Mouse (Mus musculus): ENCODE measurements around the gene Stk17b. TPM values are rescaled to one million over a fixed set of nuclear protein-coding genes. Genes with fewer than 3 reads are reported as not detected.
"Not testable (repeated sequence)": the region's sequence is repeated elsewhere in the genome, so short reads cannot be mapped to it uniquely, and the experiment has no call there.

The Stk17b gene
- polyA plus RNA-seq, 1 experiment from 2014 or later, result 11.7 TPM

- Histone ChIP-seq H3K27me3 (ENCODE audit: control insufficient read depth, insufficient read depth, low read length) (no peaks in the 10 kb centered on the region), H3K9me3 (ENCODE audit: control insufficient read depth, low read length) (no peaks in the 10 kb centered on the region), H3K9ac (ENCODE audit: low read length) (no peak overlapping the region), H3K4me3 (ENCODE audit: low read depth, low read length) (no peak overlapping the region), H3K4me2 (ENCODE audit: low read depth, low read length, severe bottlenecking) (no peak overlapping the region), H3K4me1 (replicated peaks; ENCODE audit: control insufficient read depth, insufficient read depth, low read length) (no peaks in the 10 kb centered on the region), H3K27ac (ENCODE audit: low read depth, low read length) (no peak overlapping the region), H3K36me3 (ENCODE audit: control insufficient read depth, insufficient read depth, low read length) (no peaks in the 10 kb centered on the region)
- ATAC-seq (replicated peaks; ENCODE audit: low FRiP score) (no peak), DNase-seq (ENCODE audit: low spot score) (no peak)
- 95% methylated on average over 2 of the region's 2 CpGs for WGBS
Observed at GRCm38 (mm10) chr1:53775545-53775944, 9.5 kb downstream of the Stk17b start.

- Histone ChIP-seq H3K4me2 (ENCODE audit: low read depth, low read length, severe bottlenecking) (no peak overlapping the region), H3K36me3 (ENCODE audit: control insufficient read depth, insufficient read depth, low read length) (no peaks in the 10 kb centered on the region), H3K4me1 (replicated peaks; ENCODE audit: control insufficient read depth, insufficient read depth, low read length) (no peaks in the 10 kb centered on the region), H3K9ac (ENCODE audit: low read length) (no peak overlapping the region), H3K27me3 (ENCODE audit: control insufficient read depth, insufficient read depth, low read length) (no peaks in the 10 kb centered on the region), H3K4me3 (ENCODE audit: low read depth, low read length) (no peak overlapping the region), H3K27ac (ENCODE audit: low read depth, low read length) (no peak overlapping the region), H3K9me3 (ENCODE audit: control insufficient read depth, low read length) (no peaks in the 10 kb centered on the region)
- DNase-seq (ENCODE audit: low spot score), result no peak
- ATAC-seq (replicated peaks; ENCODE audit: low FRiP score), result no peak
- 78% methylated on average over 6 of the region's 6 CpGs for WGBS
Observed at GRCm38 (mm10) chr1:53775036-53775435, 10.0 kb downstream of the Stk17b start.

- H3K4me3 ChIP-seq (ENCODE audit: low read depth, low read length), result no peak overlapping the region
- H3K9me3 ChIP-seq (ENCODE audit: control insufficient read depth, low read length), result no peaks in the 10 kb centered on the region
- no peaks in the 10 kb centered on the region for H3K27me3 ChIP-seq (ENCODE audit: control insufficient read depth, insufficient read depth, low read length)
- DNase-seq (ENCODE audit: low spot score) (no peak), ATAC-seq (replicated peaks; ENCODE audit: low FRiP score) (no peak)
- H3K9ac ChIP-seq (ENCODE audit: low read length), result no peak overlapping the region
- no peak overlapping the region for H3K4me2 ChIP-seq (ENCODE audit: low read depth, low read length, severe bottlenecking)
- H3K36me3 ChIP-seq (ENCODE audit: control insufficient read depth, insufficient read depth, low read length), result no peaks in the 10 kb centered on the region
- H3K27ac ChIP-seq (ENCODE audit: low read depth, low read length), result no peak overlapping the region
- no peaks in the 10 kb centered on the region for H3K4me1 ChIP-seq (replicated peaks; ENCODE audit: control insufficient read depth, insufficient read depth, low read length)
- 87% methylated on average over 3 of the region's 3 CpGs for WGBS
Observed at GRCm38 (mm10) chr1:53774571-53774970, 10.5 kb downstream of the Stk17b start.

DNA sequence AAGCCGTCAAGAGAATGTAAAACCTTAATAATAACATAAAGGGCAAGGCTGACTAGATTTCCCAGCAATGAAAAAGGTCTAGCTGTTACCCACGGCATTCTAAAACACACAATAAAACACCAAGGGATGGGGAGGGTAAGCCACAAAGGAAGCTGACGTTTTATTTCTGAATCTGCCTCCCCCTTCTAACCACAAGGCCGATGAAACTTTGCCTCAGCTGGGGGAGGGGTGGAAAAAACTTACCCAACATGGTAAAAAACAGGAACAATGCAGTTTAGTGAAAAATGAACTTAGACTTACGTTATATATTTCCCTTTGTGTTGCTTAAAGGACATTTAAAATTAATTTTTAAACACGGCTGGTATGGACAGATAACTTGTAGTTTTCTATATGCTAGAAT, 11.0 kb downstream of the Stk17b start:
- WGBS, result 51% methylated on average over 6 of the region's 6 CpGs

DNA sequence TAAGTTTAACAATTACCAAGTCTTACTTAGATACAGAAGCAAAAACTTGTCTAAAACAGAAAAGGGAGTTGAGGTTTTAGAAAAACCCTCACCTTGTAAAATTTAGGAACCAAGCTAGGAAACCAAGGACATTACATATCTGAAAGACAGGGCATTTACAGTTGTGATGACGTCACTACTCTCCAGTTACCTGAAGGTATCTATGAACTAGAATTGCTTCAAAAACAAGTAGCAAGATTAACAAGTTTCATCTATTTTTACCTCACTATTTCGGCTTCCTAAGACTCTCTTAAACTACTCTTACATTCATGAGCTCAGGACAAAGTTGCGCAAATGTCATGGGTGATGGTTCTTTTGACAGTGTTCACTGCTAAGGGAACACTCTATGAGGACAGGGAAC, 12.1 kb downstream of the Stk17b start:
- H3K36me3 ChIP-seq (ENCODE audit: control insufficient read depth, insufficient read depth, low read length), result no peaks in the 10 kb centered on the region
- H3K9ac ChIP-seq (ENCODE audit: low read length), result no peak overlapping the region
- WGBS, result 90% methylated on average over 3 of the region's 3 CpGs
- H3K4me3 ChIP-seq (ENCODE audit: low read depth, low read length), result no peak overlapping the region
- no peaks in the 10 kb centered on the region for H3K4me1 ChIP-seq (replicated peaks; ENCODE audit: control insufficient read depth, insufficient read depth, low read length)
- no peak overlapping the region for H3K27ac ChIP-seq (ENCODE audit: low read depth, low read length)
- no peak overlapping the region for H3K4me2 ChIP-seq (ENCODE audit: low read depth, low read length, severe bottlenecking)
- no peaks in the 10 kb centered on the region for H3K9me3 ChIP-seq (ENCODE audit: control insufficient read depth, low read length)
- DNase-seq (ENCODE audit: low spot score), result no peak
- no peak for ATAC-seq (replicated peaks; ENCODE audit: low FRiP score)
- H3K27me3 ChIP-seq (ENCODE audit: control insufficient read depth, insufficient read depth, low read length), result no peaks in the 10 kb centered on the region

More for the DNA sequence above, 11.0 kb downstream of the Stk17b start:
- no peaks in the 10 kb centered on the region for H3K27me3 ChIP-seq (ENCODE audit: control insufficient read depth, insufficient read depth, low read length)
- H3K9me3 ChIP-seq (ENCODE audit: control insufficient read depth, low read length), result no peaks in the 10 kb centered on the region
- no peaks in the 10 kb centered on the region for H3K36me3 ChIP-seq (ENCODE audit: control insufficient read depth, insufficient read depth, low read length)
- H3K4me1 ChIP-seq (replicated peaks; ENCODE audit: control insufficient read depth, insufficient read depth, low read length), result no peaks in the 10 kb centered on the region
- DNase-seq (ENCODE audit: low spot score) (no peak), ATAC-seq (replicated peaks; ENCODE audit: low FRiP score) (no peak)
- no peak overlapping the region for H3K9ac ChIP-seq (ENCODE audit: low read length)
- no peak overlapping the region for H3K4me3 ChIP-seq (ENCODE audit: low read depth, low read length)
- H3K4me2 ChIP-seq (ENCODE audit: low read depth, low read length, severe bottlenecking), result no peak overlapping the region
- H3K27ac ChIP-seq (ENCODE audit: low read depth, low read length), result no peak overlapping the region

GRCm38 (mm10) chr1:53771476-53771875, 13.5 kb downstream of the Stk17b start:
- 93% methylated on average over 6 of the region's 6 CpGs for WGBS
- Histone ChIP-seq H3K27ac (ENCODE audit: low read depth, low read length) (no peak overlapping the region), H3K27me3 (ENCODE audit: control insufficient read depth, insufficient read depth, low read length) (no peaks in the 10 kb centered on the region), H3K9me3 (ENCODE audit: control insufficient read depth, low read length) (no peaks in the 10 kb centered on the region), H3K4me1 (replicated peaks; ENCODE audit: control insufficient read depth, insufficient read depth, low read length) (no peaks in the 10 kb centered on the region), H3K9ac (ENCODE audit: low read length) (no peak overlapping the region), H3K36me3 (ENCODE audit: control insufficient read depth, insufficient read depth, low read length) (no peaks in the 10 kb centered on the region), H3K4me3 (ENCODE audit: low read depth, low read length) (no peak overlapping the region), H3K4me2 (ENCODE audit: low read depth, low read length, severe bottlenecking) (no peak overlapping the region)
- ATAC-seq (replicated peaks; ENCODE audit: low FRiP score) (no peak), DNase-seq (ENCODE audit: low spot score) (no peak)

DNA sequence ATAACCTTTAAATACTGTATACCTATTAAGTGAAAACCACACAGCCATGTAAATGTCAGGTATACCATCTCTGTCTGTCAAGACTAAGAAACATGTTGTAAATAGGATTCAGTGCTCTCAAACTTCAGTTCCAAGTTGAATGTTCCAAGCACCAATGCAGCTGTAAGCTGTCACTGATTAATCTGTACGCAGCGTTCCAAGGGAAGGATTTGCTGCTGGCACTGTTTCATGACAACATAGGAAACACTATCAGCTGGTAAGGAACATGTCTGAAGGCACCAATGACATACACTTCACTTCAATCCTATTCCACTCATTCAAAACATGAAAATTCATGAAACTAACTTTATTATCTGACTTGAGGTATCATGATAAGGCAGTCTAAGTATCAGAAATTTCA, 18.9 kb downstream of the Stk17b start:
- H3K4me2 ChIP-seq (ENCODE audit: low read depth, low read length, severe bottlenecking), result no peak overlapping the region
- H3K9me3 ChIP-seq (ENCODE audit: control insufficient read depth, low read length), result no peaks in the 10 kb centered on the region
- DNase-seq (ENCODE audit: low spot score), result no peak
- ATAC-seq (replicated peaks; ENCODE audit: low FRiP score), result no peak
- 92% methylated on average over 2 of the region's 2 CpGs for WGBS
- H3K27ac ChIP-seq (ENCODE audit: low read depth, low read length), result no peak overlapping the region
- H3K4me3 ChIP-seq (ENCODE audit: low read depth, low read length), result no peak overlapping the region
- no peaks in the 10 kb centered on the region for H3K36me3 ChIP-seq (ENCODE audit: control insufficient read depth, insufficient read depth, low read length)
- no peak overlapping the region for H3K9ac ChIP-seq (ENCODE audit: low read length)
- no peaks in the 10 kb centered on the region for H3K4me1 ChIP-seq (replicated peaks; ENCODE audit: control insufficient read depth, insufficient read depth, low read length)
- no peaks in the 10 kb centered on the region for H3K27me3 ChIP-seq (ENCODE audit: control insufficient read depth, insufficient read depth, low read length)

- Histone ChIP-seq H3K4me2 (ENCODE audit: low read depth, low read length, severe bottlenecking) (no peak overlapping the region), H3K9ac (ENCODE audit: low read length) (no peak overlapping the region), H3K27me3 (ENCODE audit: control insufficient read depth, insufficient read depth, low read length) (no peaks in the 10 kb centered on the region), H3K36me3 (ENCODE audit: control insufficient read depth, insufficient read depth, low read length) (no peaks in the 10 kb centered on the region), H3K4me3 (ENCODE audit: low read depth, low read length) (no peak overlapping the region), H3K4me1 (replicated peaks; ENCODE audit: control insufficient read depth, insufficient read depth, low read length) (no peaks in the 10 kb centered on the region), H3K27ac (ENCODE audit: low read depth, low read length) (no peak overlapping the region), H3K9me3 (ENCODE audit: control insufficient read depth, low read length) (no peaks in the 10 kb centered on the region)
- 92% methylated on average over 4 of the region's 4 CpGs for WGBS
- DNase-seq (ENCODE audit: low spot score) (no peak), ATAC-seq (replicated peaks; ENCODE audit: low FRiP score) (no peak)
Observed at GRCm38 (mm10) chr1:53757316-53757715, 27.7 kb downstream of the Stk17b start.

DNA sequence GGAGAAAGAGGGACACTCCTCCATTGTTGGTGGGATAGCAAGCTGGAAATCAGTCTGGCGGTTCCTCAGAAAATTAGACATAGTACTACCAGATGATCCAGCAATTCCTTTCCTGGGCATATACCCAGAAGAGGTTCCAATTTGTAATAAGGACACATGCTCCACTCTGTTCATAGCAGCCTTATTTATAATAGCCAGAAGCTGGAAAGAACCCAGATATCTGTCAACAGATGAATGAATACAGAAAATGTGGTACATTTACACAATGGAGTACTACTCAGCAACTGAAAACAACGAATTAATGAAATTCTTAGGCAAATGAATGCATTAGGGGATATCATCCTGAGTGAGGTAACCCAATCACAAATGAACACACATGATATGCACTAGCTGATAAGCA, 31.5 kb downstream of the Stk17b start:
- H3K27ac ChIP-seq (ENCODE audit: low read depth, low read length); ATAC-seq (replicated peaks; ENCODE audit: low FRiP score); DNase-seq (ENCODE audit: low spot score); H3K9ac ChIP-seq (ENCODE audit: low read length); H3K9me3 ChIP-seq (ENCODE audit: control insufficient read depth, low read length); H3K4me3 ChIP-seq (ENCODE audit: low read depth, low read length); H3K4me2 ChIP-seq (ENCODE audit: low read depth, low read length, severe bottlenecking); H3K27me3 ChIP-seq (ENCODE audit: control insufficient read depth, insufficient read depth, low read length); H3K4me1 ChIP-seq (replicated peaks; ENCODE audit: control insufficient read depth, insufficient read depth, low read length); H3K36me3 ChIP-seq (ENCODE audit: control insufficient read depth, insufficient read depth, low read length): not testable (repeated sequence)
- WGBS, result 88% methylated on average over 2 of the region's 2 CpGs

Measured in forebrain, embryonic 11.5 days (tissue).